Mouse (Mus musculus) kidney, adult 18-20 months (tissue): Measurements from ENCODE around the gene Tesmin.

Source experiments
- DNase-seq: peaks from one replicate; pipeline ENCODE4 v3.0.0; 2021

Gene Tesmin

GRCm38 (mm10) chr19:3400057-3400456 lies 11.4 kb downstream of the Tesmin start:
- no peak for DNase-seq

GRCm38 (mm10) chr19:3401504-3401903 lies 12.8 kb downstream of the Tesmin start:
- no peak for DNase-seq

GRCm38 (mm10) chr19:3401943-3402342 lies 13.3 kb downstream of the Tesmin start:
- DNase-seq, result no peak

- no peak for DNase-seq
Observed at GRCm38 (mm10) chr19:3402390-3402789, 13.7 kb downstream of the Tesmin start.

GRCm38 (mm10) chr19:3404030-3404429 lies 15.4 kb downstream of the Tesmin start:
- no peak for DNase-seq

- DNase-seq, result no peak
Observed at GRCm38 (mm10) chr19:3405531-3406281, 17.0 kb downstream of the Tesmin start.

- peak; percentile 11 for DNase-seq
Observed at GRCm38 (mm10) chr19:3414268-3414733, 25.6 kb downstream of the Tesmin start, which contains the start of gene Gal. Gene Gal, minus strand, starts transcription at chr19:3414544.

- DNase-seq, result no peak
Observed at GRCm38 (mm10) chr19:3419251-3419650, 30.6 kb downstream of the Tesmin start.

- no peak for DNase-seq
Observed at GRCm38 (mm10) chr19:3422488-3422887, 33.8 kb downstream of the Tesmin start.

- DNase-seq, result no peak
Observed at GRCm38 (mm10) chr19:3422981-3423380, 34.3 kb downstream of the Tesmin start.

GRCm38 (mm10) chr19:3424214-3424613 lies 35.6 kb downstream of the Tesmin start:
- no peak for DNase-seq

GRCm38 (mm10) chr19:3428057-3428830 lies 39.6 kb downstream of the Tesmin start:
- DNase-seq, result no peak

GRCm38 (mm10) chr19:3429156-3429816 lies 40.6 kb downstream of the Tesmin start:
- DNase-seq, result no peak

GRCm38 (mm10) chr19:3431066-3431465 lies 42.4 kb downstream of the Tesmin start:
- no peak for DNase-seq

GRCm38 (mm10) chr19:3431969-3432368 lies 43.3 kb downstream of the Tesmin start:
- DNase-seq, result no peak

- no peak for DNase-seq
Observed at GRCm38 (mm10) chr19:3434124-3434523, 45.5 kb downstream of the Tesmin start.

- DNase-seq, result no peak
Observed at GRCm38 (mm10) chr19:3434641-3435040, 46.0 kb downstream of the Tesmin start.

- no peak for DNase-seq
Observed at GRCm38 (mm10) chr19:3435824-3436223, 47.2 kb downstream of the Tesmin start.

- peak; percentile 17 for DNase-seq
Observed at GRCm38 (mm10) chr19:3436840-3437239, 48.2 kb downstream of the Tesmin start.

- no peak for DNase-seq
Observed at GRCm38 (mm10) chr19:3437980-3438379, 49.3 kb downstream of the Tesmin start.

GRCm38 (mm10) chr19:3440667-3441066 lies 52.0 kb downstream of the Tesmin start:
- no peak for DNase-seq

GRCm38 (mm10) chr19:3441092-3441491 lies 52.4 kb downstream of the Tesmin start:
- DNase-seq, result no peak

- DNase-seq, result no peak
Observed at GRCm38 (mm10) chr19:3447348-3447747, 58.7 kb downstream of the Tesmin start.
